Mouse (Mus musculus): ENCODE data around the gene Smpdl3a.

- no peak for TF ChIP-seq CHD2 (IDR thresholded peaks at IDR 0.05; ENCODE audit: low read depth, low read length)
- TF ChIP-seq ZNF384 (IDR thresholded peaks at IDR 0.05; ENCODE audit: low read depth, low read length) = no peak
Observed at GRCm38 (mm10) chr10:57785552-57785951, 8.6 kb upstream of the Smpdl3a start.
